Mouse (Mus musculus) layer of hippocampus, adult 8-10 months (tissue): ENCODE data around the gene Tmod3. TPM values are rescaled to one million over a fixed set of nuclear protein-coding genes. Genes with fewer than 3 reads are reported as not detected.
"Not testable (repeated sequence)": the region's sequence is repeated elsewhere in the genome, so short reads cannot be mapped to it uniquely, and the experiment has no call there.

Experiments used
- DNase-seq, 2 experiments: peaks; one replicate each; pipeline ENCODE4 v3.0.0; 2022; ENCODE audit warnings: low spot score in 2 of 2
- total RNA-seq, 4 experiments: library from RNA; stranded (reverse); gene quantifications; 2 replicates each; pipeline ENCODE4 v1.2.4; 2022

Gene Tmod3
- total RNA-seq, 4 experiments from 2014 or later = 40.9 to 44.6 (median 42.9) TPM

GRCm38 (mm10) chr9:75558360-75558759 is 1.1 kb downstream of the Tmod3 start:
- no peak for DNase-seq

DNA sequence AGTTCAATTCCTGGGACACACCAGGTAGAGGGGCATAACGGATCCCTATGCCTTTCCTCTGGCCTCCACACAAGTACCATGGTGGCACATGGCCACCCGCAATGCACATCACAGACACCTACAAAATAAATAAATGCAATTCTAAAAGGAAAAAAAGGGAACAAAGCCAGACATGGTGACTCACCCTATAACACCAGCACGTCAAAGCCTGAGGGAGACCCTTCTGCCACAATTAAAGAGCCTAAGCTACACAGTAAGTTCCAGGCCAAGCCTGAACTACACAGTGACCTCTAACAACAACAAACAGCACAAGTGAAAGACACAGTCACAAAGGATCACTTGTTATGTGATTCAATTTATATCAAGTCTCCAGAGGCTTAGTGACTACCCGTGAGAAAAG is 5.7 kb downstream of the Tmod3 start:
- DNase-seq = no peak

- no peak for DNase-seq
These were observed 8.1 kb downstream of the Tmod3 start for GRCm38 (mm10) chr9:75551342-75551741.

DNA sequence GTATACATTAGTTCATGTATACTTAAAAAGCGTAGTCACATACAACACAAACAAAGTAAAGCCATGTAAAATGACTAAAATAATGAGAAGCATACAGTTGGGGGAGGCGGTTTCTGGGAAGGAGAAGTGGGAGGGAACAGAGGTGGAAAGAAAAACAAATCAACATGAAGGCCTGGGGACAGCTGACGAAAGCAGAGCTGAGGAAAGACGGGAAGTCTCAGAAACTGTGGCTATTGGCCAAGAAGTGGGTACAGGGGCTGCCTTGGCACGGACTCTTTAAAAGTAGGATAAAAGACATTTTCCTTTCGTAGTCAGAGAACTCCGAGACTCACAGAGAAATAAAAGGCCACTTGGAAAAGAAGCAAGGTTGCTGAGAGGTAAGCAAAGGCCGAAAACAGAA is 10.4 kb downstream of the Tmod3 start:
- DNase-seq = no peak

- DNase-seq = no peak
These were observed 12.4 kb downstream of the Tmod3 start for GRCm38 (mm10) chr9:75546885-75547553.

GRCm38 (mm10) chr9:75545514-75545913 is 13.9 kb downstream of the Tmod3 start:
- no peak for DNase-seq

- DNase-seq = no peak
These were observed 18.0 kb downstream of the Tmod3 start for GRCm38 (mm10) chr9:75541497-75541896.

DNA sequence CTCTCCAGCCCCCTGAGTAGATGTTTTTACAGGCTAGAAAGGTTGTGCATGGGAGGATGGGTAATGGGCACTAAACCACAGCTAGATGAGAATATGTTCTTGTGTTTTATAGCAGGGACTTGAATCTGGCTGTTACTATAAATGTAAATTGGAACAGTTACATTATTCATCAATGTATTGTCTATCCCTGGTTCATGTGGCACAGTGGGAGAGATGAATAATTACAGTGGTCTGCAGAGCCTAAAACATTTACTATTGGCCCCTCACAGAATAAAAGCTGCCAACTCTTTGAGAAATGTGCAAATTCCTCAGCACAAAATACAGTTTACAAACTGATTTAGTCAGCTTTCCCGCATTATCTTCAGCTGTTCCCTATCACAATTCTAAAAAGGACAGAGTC is 23.0 kb downstream of the Tmod3 start:
- DNase-seq = no peak

DNA sequence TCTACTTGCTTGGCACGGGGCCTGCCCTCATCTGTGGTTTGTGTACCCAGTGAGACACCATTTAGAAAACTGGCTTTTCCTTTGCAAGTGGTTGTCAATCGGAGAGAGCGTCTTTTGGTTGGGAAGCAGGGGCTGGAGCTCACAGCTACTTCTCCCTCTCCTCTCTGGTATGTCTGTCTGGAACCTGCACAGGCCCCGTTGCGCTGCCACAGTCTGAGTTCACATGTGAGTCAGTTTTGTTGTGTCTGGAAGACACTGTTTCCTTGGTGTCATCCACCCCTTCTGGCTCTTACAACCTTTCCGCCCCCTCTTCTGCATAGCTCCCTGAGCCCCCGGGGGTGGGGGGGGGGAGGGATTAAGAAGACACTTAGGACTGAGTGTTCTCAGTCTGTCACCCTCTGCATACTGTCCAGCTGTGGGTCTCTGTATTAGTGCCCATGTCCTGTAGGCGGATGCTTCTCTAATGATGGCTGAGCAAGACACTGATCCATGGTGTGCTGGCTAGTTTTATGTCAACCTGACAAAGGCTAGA is 25.0 kb downstream of the Tmod3 start:
- no peak for DNase-seq

GRCm38 (mm10) chr9:75532989-75533388 is 26.5 kb downstream of the Tmod3 start:
- DNase-seq = not testable (repeated sequence)

- DNase-seq = no peak
These were observed 27.0 kb downstream of the Tmod3 start for GRCm38 (mm10) chr9:75532461-75532860.

DNA sequence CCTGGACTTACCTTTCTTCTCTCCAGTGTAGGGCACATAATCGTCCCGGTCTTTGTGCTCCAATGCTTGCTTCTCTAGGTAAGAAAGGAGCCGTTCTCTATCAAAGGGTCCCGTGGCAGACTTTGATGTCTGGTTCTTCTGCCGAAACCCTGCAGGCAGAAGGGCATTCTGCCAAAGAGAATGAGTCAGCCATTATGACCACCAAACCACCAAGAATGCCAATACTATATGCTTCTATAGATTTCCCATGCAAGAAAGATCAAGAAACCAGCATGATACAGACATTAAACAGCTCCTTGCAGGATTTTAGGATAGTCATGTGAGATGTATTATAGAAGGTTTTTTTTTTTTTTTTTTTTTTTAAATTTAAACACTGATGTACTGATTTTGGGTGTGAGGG is 30.1 kb downstream of the Tmod3 start:
- DNase-seq = no peak

GRCm38 (mm10) chr9:75528096-75528495 is 31.4 kb downstream of the Tmod3 start:
- no peak for DNase-seq

- DNase-seq = no peak
These were observed 31.9 kb downstream of the Tmod3 start for GRCm38 (mm10) chr9:75527368-75528059.

DNA sequence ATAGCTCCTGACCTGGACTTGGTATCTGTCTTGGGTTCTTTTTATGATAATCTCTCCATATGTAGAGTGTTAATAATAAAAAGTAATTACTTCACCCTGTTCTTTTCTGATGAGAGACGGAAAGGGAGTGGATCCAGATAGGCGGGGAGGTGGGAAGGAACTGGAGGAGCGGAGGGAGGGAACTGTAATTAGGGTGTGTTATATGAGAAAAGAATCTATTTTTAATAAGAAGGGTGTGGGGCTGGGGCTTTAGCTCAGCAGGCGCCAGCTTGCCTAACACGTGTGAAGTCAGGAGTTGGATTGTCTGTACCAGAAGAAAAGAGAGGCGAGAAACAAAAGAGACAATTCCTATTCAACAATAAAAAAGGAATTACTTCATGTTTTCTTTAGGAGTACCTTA is 35.8 kb downstream of the Tmod3 start:
- no peak for DNase-seq

GRCm38 (mm10) chr9:75522217-75522616 is 37.2 kb downstream of the Tmod3 start:
- DNase-seq = no peak

DNA sequence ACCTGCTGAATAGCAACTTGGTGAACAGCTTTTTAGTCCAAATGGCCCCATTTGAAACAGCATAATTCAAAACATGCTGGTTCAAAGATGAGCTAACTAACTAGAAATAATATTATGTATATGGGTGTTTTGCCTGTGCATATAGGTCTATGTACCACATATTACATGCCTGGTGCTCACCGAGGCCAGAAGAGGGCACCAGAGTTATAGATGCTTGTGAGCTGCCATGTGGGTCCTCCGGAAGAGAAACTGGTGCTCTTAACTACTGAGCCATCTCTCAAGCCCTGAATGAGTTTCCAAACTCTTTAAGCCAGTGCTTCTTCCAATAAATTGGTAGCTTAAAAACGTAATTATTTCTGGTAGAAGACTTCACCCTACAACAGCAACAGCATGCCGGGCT is 37.7 kb downstream of the Tmod3 start:
- no peak for DNase-seq

DNA sequence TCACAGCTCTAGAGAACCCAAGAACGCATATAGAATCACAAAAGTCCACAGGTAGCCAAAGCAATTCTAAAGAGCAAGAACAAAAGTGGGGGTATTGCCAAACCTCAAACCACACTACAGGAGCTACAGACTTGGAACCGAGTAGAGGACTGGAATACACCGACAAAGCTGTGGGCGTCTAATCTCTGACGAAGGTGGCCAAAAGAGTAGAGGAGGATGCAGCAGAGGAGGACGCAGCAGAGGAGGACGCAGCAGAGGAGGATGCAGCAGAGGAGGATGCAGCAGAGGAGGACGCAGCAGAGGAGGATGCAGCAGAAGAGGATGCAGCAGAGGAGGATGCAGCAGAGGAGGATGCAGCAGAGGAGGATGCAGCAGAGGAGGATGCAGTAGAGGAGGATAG is 38.5 kb downstream of the Tmod3 start:
- DNase-seq = no peak

GRCm38 (mm10) chr9:75517751-75518150 is 41.7 kb downstream of the Tmod3 start:
- no peak for DNase-seq

GRCm38 (mm10) chr9:75515464-75516113 is 43.9 kb downstream of the Tmod3 start:
- DNase-seq = peak; percentile 28 to 43

DNA sequence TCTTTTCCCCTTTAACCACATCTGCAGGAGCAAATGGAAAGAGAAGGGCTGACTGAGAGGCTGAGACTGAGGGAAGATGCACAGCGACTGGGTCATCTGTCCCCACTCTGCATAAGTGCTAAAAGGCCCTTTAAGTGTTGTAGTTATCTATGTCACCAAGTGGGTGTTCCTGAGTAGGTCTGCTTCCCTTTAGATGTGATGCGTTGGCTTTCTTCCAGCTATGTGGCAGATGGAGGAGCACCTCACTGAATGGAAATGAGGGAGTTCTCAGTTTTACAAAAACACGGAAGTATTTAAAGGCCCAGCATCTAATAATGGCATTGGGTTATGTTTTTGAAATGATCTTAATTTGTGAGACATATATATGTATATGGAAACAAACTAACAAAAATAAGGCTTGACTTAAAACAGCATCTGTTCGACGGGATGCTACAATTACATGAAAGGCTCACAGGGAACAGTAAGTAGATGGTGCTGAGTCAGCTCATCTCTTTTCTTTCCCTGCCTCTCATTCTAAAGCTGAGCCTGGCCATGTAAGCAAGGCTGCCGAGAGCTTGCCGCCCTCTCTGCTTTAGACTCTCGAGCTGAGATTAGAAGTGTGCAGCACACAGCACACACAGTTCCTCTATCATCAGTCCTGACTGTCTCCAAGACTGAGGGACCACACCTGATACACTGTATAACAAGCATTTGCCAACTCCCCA is 48.1 kb downstream of the Tmod3 start:
- no peak for DNase-seq

DNA sequence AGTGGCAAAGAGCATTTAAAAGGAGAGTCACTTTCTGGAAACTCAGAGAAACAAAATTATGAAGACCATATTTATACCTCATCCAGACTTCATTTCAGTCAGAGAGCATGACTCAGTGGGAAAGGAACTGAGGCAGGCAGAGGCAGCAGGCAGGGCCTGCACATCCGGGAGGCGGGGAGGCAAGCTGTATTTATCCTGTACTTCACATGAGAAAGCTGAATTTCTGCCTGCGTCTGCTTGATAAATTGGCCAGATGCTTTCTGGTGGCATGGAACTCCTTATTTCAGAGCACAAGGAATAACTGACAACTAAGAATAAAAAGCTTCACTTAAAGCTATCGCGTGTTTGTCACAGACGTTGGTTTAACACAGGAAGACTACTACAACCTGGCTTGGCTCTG is 55.1 kb downstream of the Tmod3 start:
- peak; percentile 22 to 32 for DNase-seq
